Mouse (Mus musculus) forebrain, embryonic 10.5 days (tissue): Measurements from ENCODE around the gene Lyz2. TPM values are rescaled to one million over a fixed set of nuclear protein-coding genes. Genes with fewer than 3 reads are reported as not detected.

Experiments
- DNase-seq: peaks from one replicate; pipeline ENCODE4 v3.0.0-alpha.2; 2017; ENCODE audit warnings: low spot score; ENCODE audit errors: extremely low spot score
- H3K27ac ChIP-seq: fragments of 300-500 bp; sonication (generic); 2 replicates; pipeline ENCODE4 v1.5.1; 2016; ENCODE audit warnings: mild to moderate bottlenecking
- H3K27me3 ChIP-seq: fragments of 300-500 bp; sonication (generic); 2 replicates; pipeline ENCODE4 v1.6.1; 2016; ENCODE audit warnings: mild to moderate bottlenecking; ENCODE audit not compliant: poor library complexity, severe bottlenecking
- H3K36me3 ChIP-seq: fragments of 300-500 bp; sonication (generic); replicated peaks from 2 replicates; pipeline ENCODE4 v1.6.1; 2016; ENCODE audit warnings: mild to moderate bottlenecking, moderate library complexity
- H3K4me1 ChIP-seq: fragments of 300-500 bp; sonication (generic); 2 replicates; pipeline ENCODE4 v1.6.1; 2016
- H3K4me3 ChIP-seq: fragments of 300-500 bp; sonication (generic); 2 replicates; pipeline ENCODE4 v1.5.1; 2016; ENCODE audit warnings: mild to moderate bottlenecking, moderate library complexity
- H3K9me3 ChIP-seq: fragments of 300-500 bp; sonication (generic); 2 replicates; pipeline ENCODE4 v1.6.1; 2016; ENCODE audit warnings: mild to moderate bottlenecking, moderate library complexity
- WGBS: fragments of 180-500 bp; shearing (Covaris S2); methylation state at CpG from one replicate; pipeline ENCODE4 v1.1.7; 2016; 5-methylcytosine and 5-hydroxymethylcytosine counted together
- polyA plus RNA-seq: library from polyadenylated mRNA; unstranded; fragments of >200 nt; fragmentation: Nextera tagmentation; extraction: Ambion mirVana; gene quantifications from 2 replicates; pipeline ENCODE4 v1.2.1, GENCODE M21; 2016

The Lyz2 gene
- polyA plus RNA-seq: 8.4 and 10.0 TPM in 2 replicates

DNA sequence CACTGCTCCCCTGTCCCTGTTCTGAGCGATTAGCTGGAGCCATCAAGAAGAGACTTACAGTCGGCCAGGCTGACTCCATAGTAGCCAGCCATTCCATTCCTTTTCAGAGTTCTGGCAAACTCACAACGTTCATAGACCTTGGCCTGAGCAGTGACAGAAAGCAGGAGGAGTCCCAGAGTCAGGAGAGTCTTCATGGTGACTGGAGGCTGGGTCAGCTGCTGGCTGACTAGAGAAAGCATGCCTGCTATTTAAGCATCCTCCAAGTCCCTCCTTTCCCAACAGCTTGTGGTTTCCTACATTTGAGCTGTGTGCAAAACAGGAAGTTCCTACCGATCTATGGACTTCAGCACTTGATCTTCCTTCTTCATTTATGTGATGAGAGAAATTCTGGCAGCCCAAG is at the start of gene Lyz2:
Gene Lyz2 (minus strand): TSS at position 273 of the 400 bp plus-strand sequence.
- Histone ChIP-seq H3K36me3 (no peaks in the 10 kb centered on the region), H3K27me3 (no peaks in the 10 kb centered on the region), H3K4me1 (no peaks in the 10 kb centered on the region), H3K4me3 (no peak within 1 kb of the TSS), H3K9me3 (no peaks in the 10 kb centered on the region), H3K27ac (no peak within 1 kb of the TSS)
- DNase-seq: no peak
- 77% methylated on average over 4 of the region's 4 CpGs for WGBS

DNA sequence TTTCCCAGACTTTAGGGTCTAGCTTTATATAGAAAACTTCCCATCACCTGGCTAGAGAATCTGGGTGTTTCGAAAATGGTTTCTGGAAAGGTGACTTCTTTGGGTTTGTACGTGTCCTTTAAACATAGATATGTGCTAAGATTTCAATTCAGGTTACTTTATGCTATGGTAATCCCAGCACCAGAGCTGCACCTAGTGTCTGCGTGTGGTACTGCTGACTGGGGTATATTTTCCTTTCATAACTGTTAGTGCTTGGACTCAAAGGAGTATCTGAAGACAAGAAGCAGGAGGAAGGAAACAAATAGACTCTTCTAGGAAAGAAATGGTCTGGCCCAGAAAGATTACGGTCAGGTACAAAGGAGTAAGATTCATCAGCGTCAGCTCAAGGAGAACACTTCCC is 48.4 kb upstream of the Lyz2 start:
- Histone ChIP-seq H3K27ac (no peak overlapping the region), H3K9me3 (no peaks in the 10 kb centered on the region), H3K36me3 (no peaks in the 10 kb centered on the region), H3K4me1 (no peaks in the 10 kb centered on the region; the same call in 1 of the 2 replicates), H3K27me3 (no peaks in the 10 kb centered on the region), H3K4me3 (no peak overlapping the region)
- DNase-seq: no peak
- 79% methylated on average over 5 of the region's 5 CpGs for WGBS

DNA sequence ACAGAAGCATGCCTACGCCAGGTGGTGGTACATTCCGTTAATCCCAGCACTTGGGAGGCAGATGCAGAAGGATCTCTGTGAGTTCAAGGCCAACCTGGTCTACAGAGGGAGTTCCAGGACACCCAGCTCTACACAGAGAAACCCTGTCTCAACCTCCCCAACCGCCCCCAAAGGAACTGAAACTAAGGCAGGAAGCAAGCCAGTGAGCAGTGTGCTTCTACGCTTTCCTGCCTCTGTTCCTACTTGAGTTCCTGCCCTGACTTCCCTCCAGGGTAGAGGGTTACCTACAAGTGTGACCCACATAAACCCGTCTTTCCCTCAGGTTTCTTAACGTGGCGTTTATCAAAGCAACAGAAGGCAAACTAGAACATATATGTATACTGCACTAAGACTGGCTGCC is 41.7 kb upstream of the Lyz2 start:
- Histone ChIP-seq H3K9me3 (no peaks in the 10 kb centered on the region), H3K4me1 (0 out of 2 replicates have a peak, but pooled peaks cover 4% of the 10 kb centered on the region), H3K36me3 (no peaks in the 10 kb centered on the region), H3K27me3 (no peaks in the 10 kb centered on the region), H3K4me3 (no peak overlapping the region), H3K27ac (no peak overlapping the region)
- no peak for DNase-seq
- 90% methylated on average over 7 of the region's 7 CpGs for WGBS

DNA sequence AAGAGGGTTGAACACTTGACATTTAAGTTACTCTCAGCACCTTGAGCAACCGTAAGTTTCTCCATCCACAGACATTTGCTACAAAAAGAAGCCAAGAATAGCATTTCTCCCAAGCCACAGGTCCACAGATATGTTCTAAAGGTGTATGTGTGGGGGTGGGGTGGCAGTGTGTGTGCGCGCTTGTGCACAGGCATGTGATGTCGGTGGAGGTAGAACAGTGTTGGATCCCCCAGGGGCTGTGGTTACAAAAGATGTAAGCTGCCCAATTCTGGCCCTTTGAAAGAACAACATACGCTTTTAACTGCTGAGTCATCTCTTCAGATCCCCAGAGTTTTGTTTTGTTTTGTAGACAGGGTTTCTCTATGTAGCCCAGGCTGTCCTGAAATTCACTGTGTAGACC is 40.5 kb upstream of the Lyz2 start:
- H3K9me3 ChIP-seq: no peaks in the 10 kb centered on the region
- 0 out of 2 replicates have a peak, but pooled peaks cover 4% of the 10 kb centered on the region for H3K4me1 ChIP-seq
- no peaks in the 10 kb centered on the region for H3K27me3 ChIP-seq
- no peak overlapping the region for H3K27ac ChIP-seq
- WGBS: 93% methylated on average over 5 of the region's 5 CpGs
- no peak for DNase-seq
- H3K4me3 ChIP-seq: no peak overlapping the region
- H3K36me3 ChIP-seq: no peaks in the 10 kb centered on the region

DNA sequence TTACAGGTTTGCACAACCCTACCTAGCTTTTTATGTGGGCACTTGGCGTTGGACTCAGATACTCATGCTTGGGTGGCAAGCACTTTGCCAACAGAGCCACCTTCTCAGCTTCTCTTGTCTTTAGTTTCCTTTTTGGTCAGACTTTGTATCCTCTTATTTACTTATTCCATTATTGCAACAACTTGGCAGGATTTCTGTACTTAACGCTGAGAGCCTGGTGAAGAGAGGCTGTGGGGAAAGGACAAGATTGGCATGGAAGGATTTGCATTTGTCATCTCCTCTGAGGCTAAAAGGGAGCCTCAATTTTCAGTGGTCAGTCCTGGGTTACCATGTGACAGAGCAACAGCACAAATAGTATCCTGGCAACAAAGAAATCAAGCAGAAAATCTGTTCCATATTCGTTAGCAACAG is 38.5 kb upstream of the Lyz2 start:
- Histone ChIP-seq H3K9me3 (no peaks in the 10 kb centered on the region), H3K4me1 (0 out of 2 replicates have a peak, but pooled peaks cover 4% of the 10 kb centered on the region)
- WGBS: 77% methylated on average over 3 of the region's 3 CpGs

DNA sequence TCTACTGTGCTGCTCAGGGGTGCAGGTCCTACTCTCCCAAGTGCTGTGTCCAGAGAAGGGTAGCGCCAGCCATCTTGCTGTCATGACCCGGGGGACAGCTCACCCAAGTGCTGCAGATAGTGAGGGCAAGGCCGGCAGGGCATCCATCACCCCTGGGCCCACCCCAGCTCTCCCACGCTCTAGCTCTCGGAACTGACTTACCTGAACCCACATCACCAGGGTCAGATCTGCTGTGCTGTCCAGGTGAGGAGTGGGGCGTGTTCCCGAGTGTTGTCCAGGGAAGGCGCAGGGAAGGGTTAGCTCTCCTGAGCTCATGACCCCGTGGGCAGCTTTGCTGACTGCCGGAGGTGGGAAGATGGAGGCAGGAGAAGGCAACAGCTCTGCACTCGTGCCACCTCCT is 34.3 kb upstream of the Lyz2 start:
- 0 out of 2 replicates have a peak, but pooled peaks cover 4% of the 10 kb centered on the region for H3K4me1 ChIP-seq
- H3K4me3 ChIP-seq: no peak overlapping the region
- WGBS: 94% methylated on average over 11 of the region's 11 CpGs
- no peak overlapping the region for H3K27ac ChIP-seq
- H3K27me3 ChIP-seq: no peaks in the 10 kb centered on the region
- H3K36me3 ChIP-seq: no peaks in the 10 kb centered on the region
- H3K9me3 ChIP-seq: no peaks in the 10 kb centered on the region
- DNase-seq: no peak

More for the DNA sequence above, 38.5 kb upstream of the Lyz2 start:
- Histone ChIP-seq H3K27ac (no peak overlapping the region), H3K27me3 (no peaks in the 10 kb centered on the region), H3K36me3 (no peaks in the 10 kb centered on the region), H3K4me3 (no peak overlapping the region)
- no peak for DNase-seq

DNA sequence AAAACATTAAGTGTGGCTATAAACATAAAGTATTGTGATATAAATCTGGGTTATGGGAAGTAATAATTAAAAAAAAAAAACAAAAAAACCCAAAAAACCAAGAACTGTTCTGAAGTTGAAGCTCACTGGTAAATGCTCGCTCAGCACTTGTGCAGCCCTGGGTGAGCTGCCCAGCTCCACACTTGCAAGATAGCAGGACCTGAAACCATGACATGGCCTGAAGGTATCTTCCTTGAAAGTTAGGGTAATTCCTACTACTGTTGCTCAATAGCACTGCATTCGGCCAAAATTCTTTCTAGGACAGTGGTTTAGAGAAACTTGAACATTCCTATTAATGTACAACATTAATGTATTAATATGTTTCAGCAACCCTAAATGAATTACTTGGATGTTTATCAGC is 31.0 kb upstream of the Lyz2 start:
- H3K27ac ChIP-seq: no peak overlapping the region
- H3K4me1 ChIP-seq: no peaks in the 10 kb centered on the region
- no peaks in the 10 kb centered on the region for H3K9me3 ChIP-seq
- DNase-seq: no peak
- H3K36me3 ChIP-seq: no peaks in the 10 kb centered on the region
- 91% methylated on average over 2 of the region's 2 CpGs for WGBS
- H3K27me3 ChIP-seq: no peaks in the 10 kb centered on the region
- H3K4me3 ChIP-seq: no peak overlapping the region

DNA sequence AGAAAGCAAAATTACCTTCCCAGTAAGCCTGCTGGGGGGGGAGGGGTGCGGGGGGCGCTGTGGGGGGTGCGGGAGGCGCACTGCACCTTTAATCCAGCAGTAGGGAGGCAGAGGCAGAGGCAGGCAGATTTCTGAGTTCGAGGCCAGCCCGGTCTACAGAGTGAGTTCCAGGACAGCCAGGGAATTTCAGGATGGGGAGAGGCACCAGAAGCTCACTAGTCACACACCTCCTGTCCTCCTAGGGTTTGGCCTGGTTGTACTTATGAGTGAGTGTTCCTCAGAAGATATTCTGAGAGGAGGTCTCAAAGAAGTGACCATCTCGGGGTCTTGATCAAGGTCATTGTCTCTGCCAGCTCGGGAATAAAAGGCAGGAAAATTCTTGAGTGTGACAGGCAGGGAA is 30.0 kb upstream of the Lyz2 start:
- no peak overlapping the region for H3K4me3 ChIP-seq
- 87% methylated on average over 8 of the region's 8 CpGs for WGBS
- H3K9me3 ChIP-seq: no peaks in the 10 kb centered on the region
- no peak overlapping the region for H3K27ac ChIP-seq
- DNase-seq: no peak
- H3K4me1 ChIP-seq: no peaks in the 10 kb centered on the region
- no peaks in the 10 kb centered on the region for H3K27me3 ChIP-seq
- H3K36me3 ChIP-seq: no peaks in the 10 kb centered on the region

DNA sequence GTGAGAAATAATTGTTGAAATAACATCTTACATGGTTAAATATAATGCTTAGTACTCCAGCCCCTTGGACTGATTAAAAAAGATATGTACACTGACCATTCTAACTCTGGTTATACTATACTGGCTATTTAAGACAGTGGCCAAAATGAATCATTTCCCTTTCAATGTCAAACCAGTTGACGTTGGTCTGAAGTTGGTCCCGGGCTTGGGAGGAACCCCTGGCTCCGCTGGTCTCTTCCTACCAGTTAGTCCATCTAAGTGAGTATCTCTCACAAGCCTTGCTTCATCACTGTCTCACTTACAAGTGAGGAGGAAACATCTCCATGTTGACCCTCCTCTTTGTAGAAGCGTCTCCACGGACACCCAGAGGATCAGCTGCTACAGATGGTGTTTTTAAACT is 22.2 kb upstream of the Lyz2 start:
- Histone ChIP-seq H3K9me3 (no peaks in the 10 kb centered on the region; the same call in 1 of the 2 replicates), H3K4me3 (no peak overlapping the region), H3K27me3 (no peaks in the 10 kb centered on the region), H3K36me3 (no peaks in the 10 kb centered on the region), H3K27ac (no peak overlapping the region), H3K4me1 (no peaks in the 10 kb centered on the region)
- 89% methylated on average over 5 of the region's 5 CpGs for WGBS
- DNase-seq: no peak

DNA sequence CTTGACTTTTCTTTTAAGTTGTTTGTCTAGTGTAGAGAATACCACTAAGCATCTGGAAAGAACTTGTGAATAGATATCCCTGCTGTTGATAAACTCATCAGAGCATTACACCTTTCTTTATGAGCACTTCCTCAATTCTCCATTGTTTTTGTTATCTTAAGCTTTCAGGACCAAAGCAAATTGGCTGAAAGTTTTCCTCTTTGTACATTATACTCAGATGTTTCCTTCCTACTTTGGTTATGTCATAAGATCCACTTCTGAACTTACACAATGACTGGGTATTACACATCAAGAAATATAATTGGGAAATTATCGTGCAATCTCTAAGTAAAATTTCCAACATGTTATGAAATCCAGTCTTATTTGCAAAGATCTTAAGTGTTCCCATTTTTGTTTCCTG is 19.6 kb upstream of the Lyz2 start:
- Histone ChIP-seq H3K4me1 (no peaks in the 10 kb centered on the region), H3K9me3 (no peaks in the 10 kb centered on the region; the same call in 1 of the 2 replicates), H3K27ac (no peak overlapping the region), H3K27me3 (no peaks in the 10 kb centered on the region), H3K4me3 (no peak overlapping the region), H3K36me3 (no peaks in the 10 kb centered on the region)
- no peak for DNase-seq
- 87% methylated on average over 1 of the region's 1 CpGs for WGBS

DNA sequence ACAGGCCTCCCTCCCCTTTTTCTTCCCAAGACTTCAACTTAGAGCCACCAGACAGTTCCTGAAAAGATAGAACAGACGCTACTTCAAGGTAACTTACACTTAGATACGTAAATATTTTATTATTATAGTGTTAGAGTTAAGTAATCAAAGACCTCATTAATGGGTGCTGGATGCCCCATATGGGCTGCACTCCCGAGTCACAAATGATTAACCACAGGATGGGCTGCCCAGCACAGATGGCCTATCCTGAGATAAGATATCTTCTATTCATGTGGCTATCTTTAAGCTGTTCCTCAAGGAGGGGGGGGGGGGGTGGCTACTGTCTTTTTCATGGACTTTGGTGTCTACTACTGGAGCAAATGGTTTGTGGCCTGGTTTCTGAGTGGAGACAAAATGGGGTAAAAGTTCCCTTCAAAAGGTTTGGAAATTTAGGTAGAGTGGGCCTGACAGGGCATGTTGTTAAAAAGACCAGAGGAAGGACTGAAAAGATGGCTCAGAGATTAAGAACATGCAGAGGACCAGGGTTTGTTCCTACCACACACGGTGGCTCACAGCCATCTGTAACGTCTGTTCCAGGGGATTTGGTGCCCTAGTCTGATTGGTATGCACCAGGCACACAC is 17.9 kb upstream of the Lyz2 start:
- Histone ChIP-seq H3K36me3 (no peaks in the 10 kb centered on the region), H3K27ac (no peak overlapping the region), H3K27me3 (no peaks in the 10 kb centered on the region), H3K4me1 (no peaks in the 10 kb centered on the region), H3K4me3 (no peak overlapping the region), H3K9me3 (no peaks in the 10 kb centered on the region; the same call in 1 of the 2 replicates)
- DNase-seq: no peak
- WGBS: 83% methylated on average over 5 of the region's 5 CpGs

DNA sequence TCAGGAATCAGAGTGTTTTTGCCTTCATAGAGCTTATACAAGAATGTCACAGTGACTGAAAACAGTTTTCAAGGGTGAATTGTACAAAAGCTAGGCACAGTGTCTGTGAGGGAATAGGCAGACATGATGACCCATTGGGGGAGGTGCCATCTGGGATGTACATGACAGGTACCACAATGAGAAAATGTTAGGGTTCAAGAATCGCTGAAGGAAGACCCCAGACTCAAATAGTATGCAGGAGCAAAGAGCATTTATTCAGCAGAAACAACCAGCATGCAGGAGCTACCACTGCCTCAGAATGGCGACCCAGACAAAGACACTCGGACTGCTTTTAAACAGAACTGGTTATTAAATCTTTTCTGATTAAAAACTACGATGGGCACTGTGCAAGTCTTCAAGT is 17.0 kb upstream of the Lyz2 start:
- Histone ChIP-seq H3K36me3 (no peaks in the 10 kb centered on the region), H3K27ac (no peak overlapping the region), H3K27me3 (no peaks in the 10 kb centered on the region), H3K4me1 (no peaks in the 10 kb centered on the region), H3K9me3 (no peaks in the 10 kb centered on the region; the same call in 1 of the 2 replicates), H3K4me3 (no peak overlapping the region)
- 91% methylated on average over 4 of the region's 4 CpGs for WGBS
- no peak for DNase-seq

DNA sequence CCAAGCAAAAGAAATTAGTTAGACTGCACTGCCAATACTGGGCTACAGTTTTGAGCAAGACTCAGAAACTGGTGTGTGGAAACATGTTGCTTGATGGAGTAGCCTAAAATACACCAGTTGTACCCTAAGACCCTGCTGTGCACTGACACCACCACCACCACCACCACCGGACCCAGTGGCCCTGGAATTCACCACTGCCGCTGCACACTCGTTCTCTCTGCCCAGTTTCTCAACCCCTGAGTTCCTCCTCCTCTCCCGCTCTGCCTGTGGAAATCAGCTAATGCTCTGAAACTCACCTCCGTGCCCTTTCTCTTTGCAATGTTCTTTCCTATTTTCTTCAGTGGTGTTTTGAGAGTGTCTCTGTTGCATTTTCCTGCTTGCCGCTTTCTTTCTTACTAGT is 16.2 kb upstream of the Lyz2 start:
- H3K27ac ChIP-seq: no peak overlapping the region
- H3K27me3 ChIP-seq: no peaks in the 10 kb centered on the region
- H3K36me3 ChIP-seq: no peaks in the 10 kb centered on the region
- H3K4me3 ChIP-seq: no peak overlapping the region
- no peaks in the 10 kb centered on the region; the same call in 1 of the 2 replicates for H3K9me3 ChIP-seq
- 89% methylated on average over 6 of the region's 6 CpGs for WGBS
- no peaks in the 10 kb centered on the region for H3K4me1 ChIP-seq
- DNase-seq: no peak

DNA sequence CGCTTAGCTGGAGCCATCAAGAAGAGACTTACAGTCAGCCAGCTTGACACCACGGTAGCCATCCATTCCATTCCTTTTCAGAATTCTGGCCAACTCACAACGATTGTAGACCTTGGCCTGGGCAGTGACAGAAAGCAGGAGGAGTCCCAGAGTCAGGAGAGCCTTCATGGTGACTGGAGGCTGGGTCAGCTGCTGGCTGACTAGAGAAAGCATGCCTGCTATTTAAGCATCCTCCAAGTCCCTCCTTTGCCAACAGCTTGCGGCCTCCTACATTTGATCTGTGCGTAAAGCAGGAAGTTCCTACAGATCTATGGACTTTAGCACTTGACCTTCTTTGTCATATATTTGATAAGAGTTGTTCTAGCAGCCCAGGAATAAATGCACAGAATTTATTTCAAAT is 10.6 kb upstream of the Lyz2 start, which contains the start of gene Lyz1:
Gene Lyz1 (minus strand): TSS at position 198 of the 400 bp plus-strand sequence.
- Histone ChIP-seq H3K4me3 (no peak within 1 kb of the TSS), H3K27me3 (no peaks in the 10 kb centered on the region), H3K9me3 (no peaks in the 10 kb centered on the region), H3K27ac (no peak within 1 kb of the TSS), H3K4me1 (no peaks in the 10 kb centered on the region), H3K36me3 (no peaks in the 10 kb centered on the region)
- DNase-seq: no peak
- WGBS: 86% methylated on average over 5 of the region's 5 CpGs
